Mouse (Mus musculus) spleen, postnatal 0 days (tissue): ENCODE measurements around the gene Apoh. TPM values are rescaled to one million over a fixed set of nuclear protein-coding genes. Genes with fewer than 3 reads are reported as not detected.

Experiments used
- polyA plus RNA-seq: library from polyadenylated mRNA; unstranded; fragments of >200 nt; fragmentation: Nextera tagmentation; extraction: Ambion mirVana; gene quantifications from 2 replicates; pipeline ENCODE4 v1.2.1, GENCODE M21; 2015

Apoh gene
- 0.79 and 1.6 TPM in 2 replicates for polyA plus RNA-seq

GRCm38 (mm10) chr11:108342781-108343768 lies at the start of gene Apoh:
TSS of gene Apoh (plus strand) at chr11:108343354.

GRCm38 (mm10) chr11:108343789-108344462 lies 772 bp downstream of the Apoh start, which contains the start of gene Prkca:
TSS of gene Prkca (minus strand) at chr11:108343928.

GRCm38 (mm10) chr11:108424889-108425591 lies 81.9 kb downstream of the Apoh start, which contains the start of gene Cep112:
TSS of gene Cep112 (plus strand) at chr11:108425192.

Other genes with a start within 250 kb of the Apoh start
- 3.5 and 3.7 TPM in 2 replicates for gene Prkca, start 574 bp downstream of the Apoh start, polyA plus RNA-seq
- 3.0 and 4.0 TPM in 2 replicates for gene Cep112, start 81.8 kb downstream of the Apoh start, polyA plus RNA-seq